Mouse (Mus musculus): ENCODE data around the gene Triobp.

GRCm38 (mm10) chr15:78930801-78931426 is 16.6 kb upstream of the Triobp start:
- TF ChIP-seq CTCF (IDR thresholded peaks at IDR 0.05; ENCODE audit: extremely low read depth, insufficient read depth, insufficient read length, insufficient replicate concordance) (no peak), POLR2A (IDR thresholded peaks at IDR 0.05; ENCODE audit: low read depth, low read length) (no peak)

All from spleen, adult 2 months (tissue).